Mouse (Mus musculus): ENCODE data around the gene Sctr.

The Sctr gene

GRCm38 (mm10) chr1:120105556-120105959, 98.9 kb downstream of the Sctr start:
- DNase-seq (ENCODE audit: low spot score): no peak

GRCm38 (mm10) chr1:120109741-120110432, 103.2 kb downstream of the Sctr start:
- no peak for DNase-seq (ENCODE audit: low spot score)

- DNase-seq (ENCODE audit: low spot score): no peak
Measured at GRCm38 (mm10) chr1:120111766-120112165, 105.1 kb downstream of the Sctr start.

GRCm38 (mm10) chr1:120112251-120113187, 105.8 kb downstream of the Sctr start:
- DNase-seq (ENCODE audit: low spot score): no peak

All from testis, postnatal 10 days (tissue).